Mouse (Mus musculus) T-cell, adult 2 months (primary cell): Measurements from ENCODE around the gene Vmn1r122.
"Not testable (repeated sequence)": the region's sequence is repeated elsewhere in the genome, so short reads cannot be mapped to it uniquely, and the experiment has no call there.

Source experiments
- DNase-seq: peaks from one replicate; pipeline ENCODE4 v3.0.0; 2022; ENCODE audit warnings: low spot score

Vmn1r122 gene

GRCm38 (mm10) chr7:21134028-21134427 lies at the start of gene Vmn1r122:
Vmn1r122 (minus strand) TSS chr7:21134128.
- DNase-seq, result not testable (repeated sequence)

DNA sequence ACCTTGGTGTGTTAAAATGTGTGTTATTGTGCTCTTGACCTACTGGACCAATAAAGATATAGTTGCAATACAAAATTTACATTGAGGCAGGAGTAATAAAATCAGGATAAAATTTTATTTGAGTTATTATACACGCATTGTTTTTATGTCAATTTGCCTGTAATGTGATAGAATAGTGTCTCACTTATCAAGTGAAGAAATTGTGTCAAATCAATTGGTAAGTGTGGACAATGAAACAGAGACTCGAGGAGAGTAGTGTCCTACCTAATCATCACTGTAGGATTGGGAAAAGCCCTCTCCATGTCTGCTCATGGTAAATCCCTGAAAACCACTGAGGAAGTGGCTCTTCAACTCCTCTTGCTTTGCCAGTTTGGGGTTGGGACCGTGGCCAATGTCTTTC lies 28.0 kb upstream of the Vmn1r122 start, which contains the start of gene Vmn1r123:
TSS of gene Vmn1r123 (plus strand) at position 301 of the 400 bp plus-strand sequence.
- DNase-seq, result not testable (repeated sequence)

- DNase-seq, result not testable (repeated sequence)
Observed at GRCm38 (mm10) chr7:21098413-21098812, 35.5 kb downstream of the Vmn1r122 start, which contains the start of gene Vmn1r121. Vmn1r121 (minus strand) TSS chr7:21098513.
